Mouse (Mus musculus): ENCODE results near the gene Fam114a1. TPM values are rescaled to one million over a fixed set of nuclear protein-coding genes. Genes with fewer than 3 reads are reported as not detected.

Gene Fam114a1
- polyA plus RNA-seq, 2 experiments from 2014 or later, result 1.7 to 2.2 TPM

GRCm38 (mm10) chr5:65005251-65005650, 35.4 kb downstream of the Fam114a1 start:
- ATAC-seq, result no peak

GRCm38 (mm10) chr5:65006011-65006491, 36.2 kb downstream of the Fam114a1 start:
- ATAC-seq, result no peak

- no peak for ATAC-seq
Observed at GRCm38 (mm10) chr5:65011901-65012573, 42.2 kb downstream of the Fam114a1 start.

GRCm38 (mm10) chr5:65015508-65015907, 45.6 kb downstream of the Fam114a1 start:
- ATAC-seq, result no peak

- peak; percentile 50 for ATAC-seq
Observed at GRCm38 (mm10) chr5:65019109-65019508, 49.2 kb downstream of the Fam114a1 start.

GRCm38 (mm10) chr5:65019823-65020222, 50.0 kb downstream of the Fam114a1 start:
- peak; percentile 78 for ATAC-seq

GRCm38 (mm10) chr5:65022006-65022405, 52.1 kb downstream of the Fam114a1 start:
- no peak for ATAC-seq

- no peak for ATAC-seq
Observed at GRCm38 (mm10) chr5:65024641-65025040, 54.8 kb downstream of the Fam114a1 start.

GRCm38 (mm10) chr5:65025916-65026315, 56.0 kb downstream of the Fam114a1 start:
- ATAC-seq, result peak; percentile 97

GRCm38 (mm10) chr5:65026776-65027175, 56.9 kb downstream of the Fam114a1 start:
- ATAC-seq, result no peak

- no peak for ATAC-seq
Observed at GRCm38 (mm10) chr5:65028019-65028418, 58.1 kb downstream of the Fam114a1 start.

- no peak for ATAC-seq
Observed at GRCm38 (mm10) chr5:65036597-65036996, 66.7 kb downstream of the Fam114a1 start.

GRCm38 (mm10) chr5:65038305-65038704, 68.4 kb downstream of the Fam114a1 start:
- ATAC-seq, result no peak

- no peak for ATAC-seq
Observed at GRCm38 (mm10) chr5:65038811-65039571, 69.1 kb downstream of the Fam114a1 start.

- no peak for ATAC-seq
Observed at GRCm38 (mm10) chr5:65040463-65040862, 70.6 kb downstream of the Fam114a1 start.

- no peak for ATAC-seq
Observed at GRCm38 (mm10) chr5:65043407-65043895, 73.6 kb downstream of the Fam114a1 start.

- ATAC-seq, result no peak
Observed at GRCm38 (mm10) chr5:65045642-65046370, 75.9 kb downstream of the Fam114a1 start.

GRCm38 (mm10) chr5:65046442-65047284, 76.8 kb downstream of the Fam114a1 start:
- no peak for ATAC-seq

GRCm38 (mm10) chr5:65047285-65047855, 77.5 kb downstream of the Fam114a1 start:
- ATAC-seq, result no peak

GRCm38 (mm10) chr5:65049880-65050279, 80.0 kb downstream of the Fam114a1 start:
- ATAC-seq, result no peak

- no peak for ATAC-seq
Observed at GRCm38 (mm10) chr5:65051513-65051912, 81.6 kb downstream of the Fam114a1 start.

GRCm38 (mm10) chr5:65057596-65057995, 87.7 kb downstream of the Fam114a1 start:
- ATAC-seq, result no peak
